In the genomic region with DNA sequence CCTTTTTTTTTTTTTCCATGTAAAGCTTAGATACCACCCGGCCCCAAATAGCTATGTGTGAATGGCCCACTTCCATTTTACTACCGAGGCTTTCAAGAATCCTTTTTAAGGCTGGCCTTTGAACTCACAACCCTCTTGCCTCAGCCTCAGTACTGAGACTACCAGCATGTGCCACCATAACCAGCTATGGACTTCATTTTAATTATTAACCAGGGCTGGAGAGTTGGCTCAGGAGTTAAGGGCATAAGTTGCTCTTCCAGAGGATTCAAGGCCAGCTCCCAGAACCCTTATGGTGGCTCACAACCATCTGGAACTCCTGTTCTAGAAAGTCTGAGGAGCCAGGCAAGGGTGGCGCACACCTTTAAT, we compare ENCODE assay signal across 16 mouse cellular contexts. TPM values are rescaled to one million over a fixed set of nuclear protein-coding genes. Genes with fewer than 3 reads are reported as not detected.
A peak's percentile ranks its signal among the peaks of the same experiment; 100 is the strongest.
DNase-seq lines count a peak whose midpoint lies in the region; ATAC-seq and TF ChIP-seq lines count a peak whose summit lies in the region.
"Had no signal": no experiment of that assay in that cellular context is flagged by ENCODE, and none has a peak within 500 bp of the region (broad histone marks: within the 10 kb centered on the region; RNA-seq: fewer than 3 reads in every experiment).

No protein-coding gene starts in this region.

- no peaks in the 10 kb centered on the region for H3K4me1 ChIP-seq in spleen, adult 2 months (ENCODE audit: control insufficient read depth, insufficient read depth, insufficient read length)
- H3K4me1 ChIP-seq in liver, embryonic 13.5 days (replicated peaks): peaks cover 22% of the 10 kb centered on the region
- no peaks in the 10 kb centered on the region; the same call in 1 of the 2 replicates for H3K4me1 ChIP-seq in lung, postnatal 0 days (ENCODE audit: insufficient read depth, low read depth, low read length)
- H3K4me1 ChIP-seq: embryonic facial prominence, embryonic 12.5 days; hindbrain, embryonic 10.5 days; neural tube, embryonic 13.5 days had no signal

- H3K27me3 ChIP-seq in spleen, adult 2 months (ENCODE audit: control insufficient read depth, insufficient read depth, low read length): no peaks in the 10 kb centered on the region
- no peaks in the 10 kb centered on the region for H3K27me3 ChIP-seq in liver, embryonic 13.5 days
- no peaks in the 10 kb centered on the region for H3K27me3 ChIP-seq in lung, postnatal 0 days (replicated peaks; ENCODE audit: insufficient read depth, low read length)
- H3K27me3 ChIP-seq: embryonic facial prominence, embryonic 12.5 days; neural tube, embryonic 13.5 days had no signal

- no peak for TF ChIP-seq POLR2A in spleen, adult 2 months (IDR thresholded peaks at IDR 0.05; ENCODE audit: low read depth, low read length)

- H3K9ac ChIP-seq in liver, embryonic 13.5 days: no peak overlapping the region
- H3K9ac ChIP-seq in lung, postnatal 0 days (replicated peaks; ENCODE audit: low read depth): no peak overlapping the region
- H3K9ac ChIP-seq: embryonic facial prominence, embryonic 12.5 days; lung, embryonic 14.5 days; neural tube, embryonic 13.5 days had no signal

- no peak for TF ChIP-seq EP300 in lung, postnatal 0 days (IDR thresholded peaks at IDR 0.05)

- H3K4me3 ChIP-seq in spleen, adult 2 months (ENCODE audit: extremely low read depth, insufficient read depth, insufficient read length): no peak overlapping the region
- H3K4me3 ChIP-seq in liver, embryonic 13.5 days (replicated peaks): no peak overlapping the region
- H3K4me3 ChIP-seq in lung, postnatal 0 days (ENCODE audit: low read depth, low read length): no peak overlapping the region
- H3K4me3 ChIP-seq: embryonic facial prominence, embryonic 12.5 days; hindbrain, embryonic 10.5 days; neural tube, embryonic 13.5 days had no signal

- H3K36me3 ChIP-seq in spleen, adult 2 months (ENCODE audit: control insufficient read depth, insufficient read depth, low read length): peaks cover 35% of the 10 kb centered on the region
- H3K36me3 ChIP-seq in liver, embryonic 13.5 days: peaks cover 71% of the 10 kb centered on the region
- H3K36me3 ChIP-seq in lung, postnatal 0 days (ENCODE audit: insufficient read depth, low read length): peaks cover 27% of the 10 kb centered on the region; the same call in 1 of the 2 replicates

- no peak for TF ChIP-seq CTCF in spleen, adult 2 months (IDR thresholded peaks at IDR 0.05; ENCODE audit: extremely low read depth, insufficient read depth, insufficient read length, insufficient replicate concordance)
- TF ChIP-seq CTCF in lung, postnatal 0 days (IDR thresholded peaks at IDR 0.05): no peak

- no peak overlapping the region for H3K4me2 ChIP-seq in liver, embryonic 13.5 days
- H3K4me2 ChIP-seq in lung, postnatal 0 days (replicated peaks; ENCODE audit: low read depth, low read length): no peak overlapping the region
- H3K4me2 ChIP-seq: embryonic facial prominence, embryonic 12.5 days; lung, embryonic 14.5 days; neural tube, embryonic 13.5 days had no signal

- ATAC-seq in liver, embryonic 13.5 days (ENCODE audit: low read depth): no peak
- ATAC-seq in lung, postnatal 0 days: no peak

- no peaks in the 10 kb centered on the region; the same call in 1 of the 2 replicates for H3K9me3 ChIP-seq in liver, embryonic 13.5 days (replicated peaks)
- H3K9me3 ChIP-seq in lung, postnatal 0 days (ENCODE audit: low read length): no peaks in the 10 kb centered on the region
- H3K9me3 ChIP-seq: embryonic facial prominence, embryonic 12.5 days; neural tube, embryonic 13.5 days had no signal

- peak; percentile 86 for DNase-seq in heart, adult 11 months
- no peak for DNase-seq in heart, adult 18-20 months
- DNase-seq in spleen, adult 2 months (ENCODE audit: low read depth in 1 of 2, low spot score in 2 of 2): no peak
- no peak for DNase-seq in spleen, adult 18-20 months
- no peak for DNase-seq in liver, embryonic 13.5 days
- DNase-seq in embryo, embryonic 10 days (ENCODE audit: low spot score): no peak
- DNase-seq in lung, postnatal 0 days (ENCODE audit: low spot score): no peak
- DNase-seq in thymus, postnatal 10 days (ENCODE audit: low spot score in 2 of 2): no peak
- DNase-seq: cerebellum, adult 11 months; left cerebral cortex, postnatal 4 days; lung, embryonic 14.5 days; thymus, postnatal 25 days had no signal

- 53% methylated on average over 3 of the region's 3 CpGs for WGBS in spleen, adult 2 months
- 55% methylated on average over 3 of the region's 3 CpGs for WGBS in liver, embryonic 13.5 days (ENCODE audit: insufficient replicate concordance)
- WGBS in lung, postnatal 0 days: 65% methylated on average over 3 of the region's 3 CpGs

- H3K27ac ChIP-seq in spleen, adult 2 months (ENCODE audit: insufficient read depth, low read length): peak overlapping the region; percentile 14; the same call in 1 of the 2 replicates
- H3K27ac ChIP-seq in liver, embryonic 13.5 days: peak overlapping the region; percentile 77
- no peak overlapping the region for H3K27ac ChIP-seq in lung, postnatal 0 days (ENCODE audit: low read length)
- H3K27ac ChIP-seq: embryonic facial prominence, embryonic 12.5 days; hindbrain, embryonic 10.5 days; neural tube, embryonic 13.5 days had no signal

RNA-seq across cellular contexts. Expression of a gene that starts 12.2 kb away (rescaled TPM):
- total RNA-seq in heart, adult 18-20 months (2021): 10 to 100 TPM; 66.2 to 80.3 TPM
- 12.8 and 13.2 TPM in 2 replicates for polyA plus RNA-seq in spleen, adult 2 months (2012; rRNA removed)
- 109 and 141 TPM in 2 replicates for polyA plus RNA-seq in liver, embryonic 13.5 days (2015; fragmentation: Nextera tagmentation; extraction: Ambion mirVana)
- 61.6 and 65.7 TPM in 2 replicates for polyA plus RNA-seq in lung, postnatal 0 days (2015; fragmentation: Nextera tagmentation; extraction: Ambion mirVana)

RNA-seq across cellular contexts. Expression of a gene that starts 12.7 kb away (rescaled TPM):
- total RNA-seq in heart, adult 18-20 months (2021): 10 to 100 TPM; 33.0 to 36.8 TPM
- 87.2 and 96.1 TPM in 2 replicates for polyA plus RNA-seq in spleen, adult 2 months (2012; rRNA removed)
- 48.7 and 50.4 TPM in 2 replicates for polyA plus RNA-seq in liver, embryonic 13.5 days (2015; fragmentation: Nextera tagmentation; extraction: Ambion mirVana)
- polyA plus RNA-seq in lung, postnatal 0 days (2015; fragmentation: Nextera tagmentation; extraction: Ambion mirVana): 19.9 and 20.3 TPM in 2 replicates

RNA-seq across cellular contexts. Expression of a gene that starts 55.0 kb away (rescaled TPM):
- total RNA-seq in heart, adult 18-20 months (2021): 1 to 10 TPM in 1 of 2 experiments, under 1 TPM in 1; 0.67 to 1.1 TPM
- polyA plus RNA-seq in spleen, adult 2 months (2012; rRNA removed): 1.3 and 1.7 TPM in 2 replicates
- polyA plus RNA-seq in liver, embryonic 13.5 days (2015; fragmentation: Nextera tagmentation; extraction: Ambion mirVana): 0.05 and 0.07 TPM in 2 replicates
- 0.52 and 0.84 TPM in 2 replicates for polyA plus RNA-seq in lung, postnatal 0 days (2015; fragmentation: Nextera tagmentation; extraction: Ambion mirVana)
- total RNA-seq: megakaryocyte progenitor cell, adult 5-6 weeks had no signal

RNA-seq across cellular contexts. Expression of a gene that starts 56.3 kb away (rescaled TPM):
- total RNA-seq in heart, adult 18-20 months (2021): under 1 TPM in 1 of 2 experiments, not detected in 1; 0.54 TPM
- 15.5 and 19.1 TPM in 2 replicates for polyA plus RNA-seq in spleen, adult 2 months (2012; rRNA removed)
- 4.7 and 5.4 TPM in 2 replicates for polyA plus RNA-seq in liver, embryonic 13.5 days (2015; fragmentation: Nextera tagmentation; extraction: Ambion mirVana)
- polyA plus RNA-seq in lung, postnatal 0 days (2015; fragmentation: Nextera tagmentation; extraction: Ambion mirVana): 0.21 and 0.42 TPM in 2 replicates
- total RNA-seq: megakaryocyte progenitor cell, adult 5-6 weeks had no signal
